Mouse (Mus musculus) naive thymus-derived CD4-positive, alpha-beta T cell, adult 5 months (primary cell): ENCODE data around the gene Hpn. TPM values are rescaled to one million over a fixed set of nuclear protein-coding genes. Genes with fewer than 3 reads are reported as not detected.

Experiments
- polyA plus RNA-seq: library from polyadenylated mRNA; unstranded; fragments of 100-300 nt; shearing (Covaris generic); gene quantifications from one replicate; pipeline ENCODE4 v1.2.1, GENCODE M21; 2017

The Hpn gene
- polyA plus RNA-seq: not detected

GRCm38 (mm10) chr7:31115182-31115581, at the start of gene Hpn:
Hpn (minus strand) TSS chr7:31115290.

DNA sequence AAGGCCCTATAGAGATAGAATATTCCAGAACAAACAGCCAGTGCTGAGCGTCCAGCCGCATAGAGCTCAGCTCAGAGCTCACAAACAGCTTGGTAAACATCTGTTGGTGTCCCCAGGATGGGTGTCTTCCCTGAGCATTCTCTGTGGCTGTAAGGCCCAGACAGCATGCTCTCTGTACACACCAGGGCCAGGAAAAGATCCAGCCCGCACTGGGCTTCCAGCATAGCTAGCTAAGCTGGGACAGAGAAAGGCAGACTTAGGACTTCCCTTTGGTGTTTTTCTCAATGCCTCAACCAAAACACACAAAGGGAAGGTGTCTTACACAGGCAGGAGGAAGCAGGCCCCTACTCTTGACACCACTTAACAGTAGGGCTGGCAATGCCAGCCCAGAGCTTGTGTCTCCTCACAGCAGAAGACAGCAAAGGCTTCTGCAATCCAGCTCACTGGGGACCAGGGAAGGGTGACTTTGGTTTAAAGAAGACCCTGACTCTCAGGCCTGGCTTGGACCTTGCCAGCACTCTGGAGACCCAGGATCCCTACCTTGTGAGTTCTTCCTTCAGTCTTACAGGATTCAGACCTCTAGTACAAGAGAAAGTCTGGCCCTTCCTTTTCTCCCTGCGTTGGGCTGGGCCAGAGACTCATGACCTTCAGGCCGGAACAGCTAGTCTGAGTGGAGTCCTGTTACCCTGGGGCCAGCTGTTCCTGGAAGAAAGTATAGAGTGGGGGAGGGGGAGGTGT, 40.4 kb upstream of the Hpn start, which contains the start of gene Gramd1a:
TSS of gene Gramd1a (minus strand) at position 601 of the 738 bp plus-strand sequence.

DNA sequence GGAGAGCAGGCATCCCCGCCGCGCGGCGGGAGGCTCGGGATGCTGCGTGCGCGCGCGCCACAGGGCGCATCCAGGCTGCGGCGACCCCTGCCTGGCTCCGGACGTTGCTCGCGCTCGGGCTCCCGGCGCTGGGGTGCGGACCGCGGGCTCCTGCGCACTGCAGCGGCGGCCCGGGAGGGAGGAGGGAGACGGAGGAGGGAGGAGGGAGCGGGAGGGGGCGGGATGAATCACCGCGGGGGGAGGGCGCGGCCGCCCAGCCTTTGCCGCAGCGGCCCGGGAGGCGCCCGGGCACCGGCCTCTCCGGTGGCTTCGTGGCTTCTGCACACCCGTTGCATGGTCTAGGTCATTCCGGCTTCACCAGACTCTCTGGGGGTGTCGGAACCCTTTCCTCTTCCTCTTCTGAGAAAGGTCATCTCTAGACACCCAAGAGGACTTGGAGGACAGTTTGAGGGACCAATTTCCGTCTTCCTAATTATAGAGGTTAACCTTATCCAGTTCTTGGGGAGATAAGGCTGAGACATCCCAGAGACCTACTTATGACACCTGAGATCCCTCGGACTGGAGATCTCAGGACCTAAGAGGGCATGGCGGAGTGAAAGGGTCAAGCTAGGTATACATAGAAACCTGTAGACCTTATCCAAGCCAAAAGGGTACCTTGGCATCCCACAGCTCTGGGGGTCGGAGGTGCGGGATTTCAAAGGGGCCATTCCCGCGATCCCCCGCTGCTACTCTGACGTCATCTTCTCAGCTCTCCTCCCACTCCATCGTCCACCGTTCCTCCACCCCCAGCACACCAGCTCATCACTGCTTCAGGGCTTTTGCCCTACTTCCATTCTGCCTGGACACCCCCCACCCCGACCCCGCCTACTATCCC, 12.0 kb upstream of the Hpn start, which contains the start of gene Scn1b:
TSS of gene Scn1b (minus strand) at position 153 of the 874 bp plus-strand sequence.

DNA sequence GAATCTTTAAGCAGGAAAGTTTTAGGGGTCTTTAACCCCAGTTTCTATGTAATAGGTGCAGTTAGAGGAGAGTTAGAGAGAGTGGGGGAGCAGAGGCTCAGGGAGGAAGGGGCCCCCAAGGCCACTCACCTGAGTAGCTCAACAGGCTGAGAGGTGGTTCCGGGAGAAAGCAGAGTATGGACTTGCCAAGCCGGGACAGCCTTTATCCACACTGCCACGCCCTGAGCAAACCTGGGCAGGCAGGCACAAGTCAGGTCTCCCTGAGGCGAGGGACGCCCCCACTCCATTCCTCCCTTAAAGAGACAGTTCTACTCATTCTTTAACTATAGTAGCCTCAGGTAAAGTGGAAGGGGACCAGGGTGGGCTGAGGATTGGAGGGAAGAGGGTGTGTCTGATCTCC, 38.6 kb downstream of the Hpn start, which contains the start of gene Fxyd3:
TSS of gene Fxyd3 (minus strand) at position 213 of the 400 bp plus-strand sequence.

DNA sequence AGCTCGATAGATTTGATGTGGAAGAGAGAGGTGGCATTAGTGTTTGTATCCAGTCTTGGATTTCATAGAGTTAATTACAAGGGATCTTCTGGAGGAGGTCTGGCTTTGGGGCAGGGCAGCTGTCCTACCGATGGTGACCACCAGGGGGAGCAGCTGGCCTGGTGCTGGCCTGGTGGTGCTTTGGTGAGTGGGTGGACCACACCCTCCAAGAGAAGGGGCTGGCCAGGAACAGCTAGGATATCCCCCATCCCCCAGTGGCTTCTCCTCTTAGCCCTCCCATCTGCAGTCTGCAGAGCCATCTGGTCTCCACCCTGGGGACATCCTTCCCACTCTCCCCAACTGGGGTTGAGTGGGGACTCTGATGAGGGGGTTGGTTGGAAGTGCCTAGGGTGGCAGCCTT, 56.0 kb downstream of the Hpn start, which contains the start of gene Lgi4:
TSS of gene Lgi4 (plus strand) at position 235 of the 400 bp plus-strand sequence.

DNA sequence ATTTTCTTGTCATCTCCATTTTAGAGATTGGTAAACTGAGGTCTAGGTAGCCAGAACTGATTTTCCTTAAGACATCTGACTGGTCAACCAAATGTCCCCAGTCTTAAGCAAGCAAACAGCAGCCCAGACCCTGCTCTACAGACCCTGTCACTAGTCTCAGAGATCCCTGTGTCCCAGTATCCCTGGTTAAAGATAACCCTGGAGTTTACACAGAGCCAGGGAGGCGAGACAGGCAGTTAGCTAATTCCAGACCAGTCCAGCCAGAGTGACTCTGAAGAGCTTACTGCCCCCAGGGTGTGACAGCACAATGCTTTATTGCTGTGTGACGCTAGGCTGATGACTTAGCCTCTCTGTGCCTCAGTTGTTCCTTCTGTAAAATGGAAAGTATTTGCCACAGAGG, 58.0 kb downstream of the Hpn start, which contains the start of gene Fxyd1:
TSS of gene Fxyd1 (minus strand) at position 129 of the 400 bp plus-strand sequence.

DNA sequence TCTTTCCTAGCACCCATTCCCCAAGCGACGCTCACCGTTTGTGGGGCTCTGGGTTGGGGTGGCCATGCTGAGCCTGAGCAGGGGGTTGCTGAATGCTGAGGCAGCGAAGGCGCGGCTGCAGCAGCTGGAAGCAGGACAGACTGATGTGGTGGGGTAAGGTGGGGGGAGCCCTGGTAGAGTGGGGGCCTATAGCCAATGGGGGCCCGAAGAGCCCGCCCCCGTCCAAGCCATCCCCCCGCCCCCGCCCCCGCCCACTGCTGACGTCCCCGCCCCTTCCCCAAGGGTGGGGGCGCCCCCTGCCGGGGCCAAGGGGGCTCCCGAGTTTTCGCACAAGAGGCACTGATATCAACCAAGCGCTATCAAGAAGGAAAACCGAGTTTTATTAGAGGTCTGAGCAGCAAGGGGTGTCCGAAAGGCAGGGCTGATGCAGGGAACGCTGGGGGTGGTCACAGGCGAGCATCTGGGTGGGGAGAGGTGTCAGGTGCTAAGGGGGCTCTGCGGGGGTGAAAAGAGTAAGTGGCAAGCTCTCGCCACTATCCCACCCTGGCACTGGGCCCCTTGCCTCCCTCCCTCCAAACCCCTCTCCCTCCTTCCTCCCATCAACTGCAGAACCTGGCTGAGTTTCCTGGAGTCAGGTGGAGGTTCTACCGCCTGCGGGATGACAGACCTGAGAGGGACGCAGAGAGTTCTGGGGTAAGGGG, 63.6 kb downstream of the Hpn start, which contains the start of gene Fxyd7:
TSS of gene Fxyd7 (minus strand) at position 147 of the 701 bp plus-strand sequence.

Other genes with a start within 250 kb of the Hpn start
- not detected for gene Cd22, start 234.9 kb downstream of the Hpn start, polyA plus RNA-seq
- gene Mag, start 200.4 kb downstream of the Hpn start, polyA plus RNA-seq: not detected
- not detected for gene Hamp2, start 190.6 kb downstream of the Hpn start, polyA plus RNA-seq
- gene Hamp, start 171.3 kb downstream of the Hpn start, polyA plus RNA-seq: not detected
- gene Usf2, start 158.5 kb downstream of the Hpn start, polyA plus RNA-seq: 12.8 TPM
- 1.1 TPM for gene Lsr, start 141.8 kb downstream of the Hpn start, polyA plus RNA-seq
- not detected for gene Fam187b, start 141.5 kb downstream of the Hpn start, polyA plus RNA-seq
- 1,718 TPM for gene Fxyd5, start 72.8 kb downstream of the Hpn start, polyA plus RNA-seq
- 1.6 TPM for gene Fxyd7, start 63.8 kb downstream of the Hpn start, polyA plus RNA-seq
- gene Fxyd1, start 58.1 kb downstream of the Hpn start, polyA plus RNA-seq: not detected
- not detected for gene Lgi4, start 55.9 kb downstream of the Hpn start, polyA plus RNA-seq
- gene Fxyd3, start 38.6 kb downstream of the Hpn start, polyA plus RNA-seq: not detected
- gene Scn1b, start 11.7 kb upstream of the Hpn start, polyA plus RNA-seq: not detected
- gene Gramd1a, start 40.6 kb upstream of the Hpn start, polyA plus RNA-seq: 669 TPM
- gene Scgb2b2, start 175.2 kb upstream of the Hpn start, polyA plus RNA-seq: not detected
- gene Scgb1b2, start 176.5 kb upstream of the Hpn start, polyA plus RNA-seq: not detected
- not detected for gene Scgb2b3, start 246.8 kb upstream of the Hpn start, polyA plus RNA-seq